Comparison of ENCODE assay signal across 14 mouse cellular contexts in the genomic region with DNA sequence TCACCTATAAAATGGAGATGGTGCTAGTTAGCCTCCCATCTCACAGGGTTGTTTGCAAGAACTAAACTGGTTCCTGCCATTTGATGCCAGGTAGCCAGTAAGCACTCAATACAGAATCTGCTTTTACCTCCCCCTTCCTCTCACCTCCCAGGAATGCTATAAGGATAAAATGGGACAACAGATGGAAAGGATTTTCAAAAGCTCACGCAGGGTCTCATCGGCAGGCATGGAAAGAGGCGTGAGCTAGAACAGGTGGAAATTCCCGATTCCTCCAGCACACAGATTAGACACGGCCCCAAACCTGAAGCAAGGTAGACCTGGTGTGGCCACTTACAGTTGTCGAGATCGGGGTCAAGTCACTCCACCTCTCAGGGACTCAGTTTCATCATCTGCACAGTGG. TPM values are rescaled to one million over a fixed set of nuclear protein-coding genes. Genes with fewer than 3 reads are reported as not detected.
A peak's percentile ranks its signal among the peaks of the same experiment; 100 is the strongest.
DNase-seq lines count a peak whose midpoint lies in the region; ATAC-seq and TF ChIP-seq lines count a peak whose summit lies in the region.
"Had no signal": no experiment of that assay in that cellular context is flagged by ENCODE, and none has a peak within 500 bp of the region (broad histone marks: within the 10 kb centered on the region; RNA-seq: fewer than 3 reads in every experiment).

No protein-coding gene starts in this region.

- 0 out of 2 replicates have a peak overlapping the region, but pooled peaks have one; percentile 77 for H3K4me3 ChIP-seq in hindbrain, embryonic 12.5 days
- H3K4me3 ChIP-seq in hindbrain, embryonic 10.5 days: no peak overlapping the region
- H3K4me3 ChIP-seq in forebrain, embryonic 15.5 days: peak overlapping the region; percentile 78
- H3K4me3 ChIP-seq in midbrain, embryonic 11.5 days (ENCODE audit: low read depth, low read length): no peak overlapping the region
- H3K4me3 ChIP-seq in neural tube, embryonic 15.5 days (replicated peaks): peak overlapping the region; percentile 76
- H3K4me3 ChIP-seq in lung, adult 2 months (replicated peaks; ENCODE audit: extremely low read depth, low read depth, low read length): no peak overlapping the region
- H3K4me3 ChIP-seq: liver, embryonic 12.5 days; megakaryocyte, embryonic 14.5 days had no signal

- no peak for TF ChIP-seq CTCF in lung, adult 2 months (IDR thresholded peaks at IDR 0.05; ENCODE audit: insufficient read depth, low read length)

- DNase-seq in hindbrain, embryonic 10.5 days (ENCODE audit: low spot score): no peak
- DNase-seq in midbrain, embryonic 11.5 days (ENCODE audit: low spot score, missing footprints): peak; percentile 49
- no peak for DNase-seq in lung, adult 2 months
- no peak for DNase-seq in ovary, postnatal 36 days (ENCODE audit: low spot score)
- DNase-seq: kidney, postnatal 10 days had no signal

- peak overlapping the region; percentile 97 for H3K4me2 ChIP-seq in hindbrain, embryonic 12.5 days (replicated peaks)
- H3K4me2 ChIP-seq in forebrain, embryonic 15.5 days (replicated peaks): peak overlapping the region; percentile 75
- no peak overlapping the region for H3K4me2 ChIP-seq in midbrain, embryonic 11.5 days
- peak overlapping the region; percentile 74 for H3K4me2 ChIP-seq in neural tube, embryonic 15.5 days
- H3K4me2 ChIP-seq: liver, embryonic 12.5 days had no signal

- no peak for TF ChIP-seq POLR2A in lung, adult 2 months (IDR thresholded peaks at IDR 0.05; ENCODE audit: borderline replicate concordance, extremely low read depth, low read depth, low read length)

- H3K27ac ChIP-seq in hindbrain, embryonic 12.5 days: no peak overlapping the region
- H3K27ac ChIP-seq in hindbrain, embryonic 10.5 days: no peak overlapping the region
- 0 out of 2 replicates have a peak overlapping the region, but pooled peaks have one; percentile 11 for H3K27ac ChIP-seq in forebrain, embryonic 15.5 days (replicated peaks)
- H3K27ac ChIP-seq in midbrain, embryonic 11.5 days (ENCODE audit: low read depth, low read length): no peak overlapping the region
- peak overlapping the region; percentile 90; the same call in 1 of the 2 replicates for H3K27ac ChIP-seq in neural tube, embryonic 15.5 days (replicated peaks)
- H3K27ac ChIP-seq: embryonic facial prominence, embryonic 13.5 days; limb, embryonic 10.5 days; liver, embryonic 12.5 days had no signal

- H3K9me3 ChIP-seq in hindbrain, embryonic 12.5 days (replicated peaks): no peaks in the 10 kb centered on the region
- no peaks in the 10 kb centered on the region for H3K9me3 ChIP-seq in hindbrain, embryonic 10.5 days
- H3K9me3 ChIP-seq in forebrain, embryonic 15.5 days: no peaks in the 10 kb centered on the region
- H3K9me3 ChIP-seq in midbrain, embryonic 11.5 days (ENCODE audit: control insufficient read depth, low read length): no peaks in the 10 kb centered on the region
- no peaks in the 10 kb centered on the region for H3K9me3 ChIP-seq in neural tube, embryonic 15.5 days (replicated peaks)
- H3K9me3 ChIP-seq: embryonic facial prominence, embryonic 13.5 days; limb, embryonic 10.5 days; liver, embryonic 12.5 days; megakaryocyte, embryonic 14.5 days had no signal

- H3K4me1 ChIP-seq in hindbrain, embryonic 12.5 days: peaks cover 24% of the 10 kb centered on the region
- H3K4me1 ChIP-seq in hindbrain, embryonic 10.5 days (replicated peaks): peaks cover 31% of the 10 kb centered on the region
- H3K4me1 ChIP-seq in forebrain, embryonic 15.5 days: peaks cover 34% of the 10 kb centered on the region
- peaks cover 13% of the 10 kb centered on the region for H3K4me1 ChIP-seq in midbrain, embryonic 11.5 days (ENCODE audit: control insufficient read depth, insufficient read depth, low read length)
- peaks cover 48% of the 10 kb centered on the region for H3K4me1 ChIP-seq in neural tube, embryonic 15.5 days
- H3K4me1 ChIP-seq in lung, adult 2 months (ENCODE audit: control insufficient read depth, insufficient read depth, low read length): peaks cover 3% of the 10 kb centered on the region; the same call in 1 of the 2 replicates

- peaks cover 8% of the 10 kb centered on the region for H3K27me3 ChIP-seq in hindbrain, embryonic 12.5 days
- peaks cover 27% of the 10 kb centered on the region for H3K27me3 ChIP-seq in hindbrain, embryonic 10.5 days (ENCODE audit: insufficient read depth, poor library complexity, severe bottlenecking)
- no peaks in the 10 kb centered on the region for H3K27me3 ChIP-seq in forebrain, embryonic 15.5 days
- H3K27me3 ChIP-seq in midbrain, embryonic 11.5 days (ENCODE audit: control insufficient read depth, insufficient read depth, low read length): peaks cover 8% of the 10 kb centered on the region
- no peaks in the 10 kb centered on the region for H3K27me3 ChIP-seq in neural tube, embryonic 15.5 days (replicated peaks)

- 80% methylated on average over 7 of the region's 7 CpGs for WGBS in hindbrain, embryonic 12.5 days
- WGBS in hindbrain, embryonic 10.5 days: 80% methylated on average over 7 of the region's 7 CpGs
- WGBS in forebrain, embryonic 15.5 days: 75% methylated on average over 7 of the region's 7 CpGs
- 81% methylated on average over 7 of the region's 7 CpGs for WGBS in midbrain, embryonic 11.5 days
- WGBS in neural tube, embryonic 15.5 days: 68% methylated on average over 7 of the region's 7 CpGs
- WGBS in lung, adult 2 months: 78% methylated on average over 7 of the region's 7 CpGs

- ATAC-seq in hindbrain, embryonic 12.5 days (ENCODE audit: low FRiP score): no peak
- ATAC-seq in forebrain, embryonic 15.5 days (replicated peaks): no peak
- ATAC-seq in midbrain, embryonic 11.5 days (ENCODE audit: low FRiP score): no peak
- ATAC-seq in neural tube, embryonic 15.5 days (ENCODE audit: low FRiP score): no peak
- ATAC-seq: intestine, postnatal 0 days; liver, embryonic 12.5 days; lung, postnatal 0 days had no signal

- H3K9ac ChIP-seq in hindbrain, embryonic 12.5 days: no peak overlapping the region
- peak overlapping the region; percentile 87 for H3K9ac ChIP-seq in forebrain, embryonic 15.5 days (replicated peaks)
- no peak overlapping the region for H3K9ac ChIP-seq in midbrain, embryonic 11.5 days (ENCODE audit: low read length)
- H3K9ac ChIP-seq in neural tube, embryonic 15.5 days (replicated peaks): peak overlapping the region; percentile 85; the same call in 1 of the 2 replicates
- H3K9ac ChIP-seq: liver, embryonic 12.5 days had no signal

- peaks cover 9% of the 10 kb centered on the region; the same call in 1 of the 2 replicates for H3K36me3 ChIP-seq in hindbrain, embryonic 12.5 days
- peaks cover 13% of the 10 kb centered on the region for H3K36me3 ChIP-seq in hindbrain, embryonic 10.5 days
- peaks cover 5% of the 10 kb centered on the region; the same call in 1 of the 2 replicates for H3K36me3 ChIP-seq in forebrain, embryonic 15.5 days
- H3K36me3 ChIP-seq in midbrain, embryonic 11.5 days (ENCODE audit: control insufficient read depth, insufficient read depth, low read length): no peaks in the 10 kb centered on the region
- H3K36me3 ChIP-seq in neural tube, embryonic 15.5 days: peaks cover 25% of the 10 kb centered on the region
- H3K36me3 ChIP-seq: embryonic facial prominence, embryonic 13.5 days; limb, embryonic 10.5 days; liver, embryonic 12.5 days had no signal

RNA-seq across cellular contexts. Expression of a gene that starts 0.9 kb away (rescaled TPM):
- polyA plus RNA-seq in hindbrain, embryonic 12.5 days (2016; fragmentation: Nextera tagmentation; extraction: Ambion mirVana): 75.1 and 80.2 TPM in 2 replicates
- polyA plus RNA-seq in hindbrain, embryonic 10.5 days (2016; fragmentation: Nextera tagmentation; extraction: Ambion mirVana): 36.5 and 42.3 TPM in 2 replicates
- polyA plus RNA-seq in forebrain, embryonic 15.5 days (2015; fragmentation: Nextera tagmentation; extraction: Ambion mirVana): 73.5 and 76.0 TPM in 2 replicates
- 74.6 and 78.0 TPM in 2 replicates for polyA plus RNA-seq in midbrain, embryonic 11.5 days (2014; fragmentation: Nextera tagmentation; extraction: Ambion mirVana)
- polyA plus RNA-seq in neural tube, embryonic 15.5 days (2015; fragmentation: Nextera tagmentation; extraction: Ambion mirVana): 57.6 and 62.6 TPM in 2 replicates
- polyA plus RNA-seq in lung, adult 2 months (2012; rRNA removed): 216 and 249 TPM in 2 replicates

RNA-seq across cellular contexts. Expression of a gene that starts 33.0 kb away (rescaled TPM):
- polyA plus RNA-seq in hindbrain, embryonic 12.5 days (2016; fragmentation: Nextera tagmentation; extraction: Ambion mirVana): 324 and 347 TPM in 2 replicates
- polyA plus RNA-seq in hindbrain, embryonic 10.5 days (2016; fragmentation: Nextera tagmentation; extraction: Ambion mirVana): 349 and 378 TPM in 2 replicates
- 379 and 398 TPM in 2 replicates for polyA plus RNA-seq in forebrain, embryonic 15.5 days (2015; fragmentation: Nextera tagmentation; extraction: Ambion mirVana)
- 301 and 315 TPM in 2 replicates for polyA plus RNA-seq in midbrain, embryonic 11.5 days (2014; fragmentation: Nextera tagmentation; extraction: Ambion mirVana)
- 474 and 561 TPM in 2 replicates for polyA plus RNA-seq in neural tube, embryonic 15.5 days (2015; fragmentation: Nextera tagmentation; extraction: Ambion mirVana)
- 24.3 and 54.2 TPM in 2 replicates for polyA plus RNA-seq in lung, adult 2 months (2012; rRNA removed)

Comparison
In these comparisons a context has a peak if more than half of its experiments do, and no peak if none do; other contexts are left out.
1. H3K4me3 ChIP-seq: peak in hindbrain, embryonic 12.5 days (single experiment), forebrain, embryonic 15.5 days (single experiment) and neural tube, embryonic 15.5 days (single experiment); none in hindbrain, embryonic 10.5 days (single experiment), midbrain, embryonic 11.5 days (single experiment) and lung, adult 2 months (single experiment).
2. H3K27ac ChIP-seq: peak in forebrain, embryonic 15.5 days (single experiment) and neural tube, embryonic 15.5 days (single experiment); none in hindbrain, embryonic 12.5 days (single experiment), hindbrain, embryonic 10.5 days (single experiment) and midbrain, embryonic 11.5 days (single experiment).
3. H3K9ac ChIP-seq: peak in forebrain, embryonic 15.5 days (single experiment) and neural tube, embryonic 15.5 days (single experiment); none in hindbrain, embryonic 12.5 days (single experiment) and midbrain, embryonic 11.5 days (single experiment).